Mouse (Mus musculus): ENCODE results near the gene Abcb10.
A peak's percentile ranks its signal among the peaks of the same experiment; 100 is the strongest.
"Not testable (repeated sequence)": the region's sequence is repeated elsewhere in the genome, so short reads cannot be mapped to it uniquely, and the experiment has no call there.

Abcb10 gene

DNA sequence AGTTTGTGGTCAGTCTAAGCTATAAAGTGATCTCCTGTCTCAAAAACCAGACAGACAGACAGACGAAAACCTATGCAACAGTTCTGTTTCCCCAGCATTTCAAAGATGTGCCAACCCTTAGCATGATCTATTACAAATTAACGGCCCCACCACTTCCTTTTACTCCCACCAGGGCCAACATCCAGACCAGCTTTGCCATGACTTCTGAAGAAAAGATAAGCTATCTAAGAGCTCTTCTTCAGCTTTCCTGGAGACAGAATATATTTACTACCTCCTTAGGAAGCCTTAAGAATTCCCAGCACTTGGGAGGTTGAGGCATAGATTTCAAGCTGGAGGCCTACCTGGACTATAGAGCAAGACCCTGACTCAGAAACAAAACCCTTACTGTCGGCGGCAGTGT lies 2.7 kb downstream of the Abcb10 start:
- DNase-seq = no peak

DNA sequence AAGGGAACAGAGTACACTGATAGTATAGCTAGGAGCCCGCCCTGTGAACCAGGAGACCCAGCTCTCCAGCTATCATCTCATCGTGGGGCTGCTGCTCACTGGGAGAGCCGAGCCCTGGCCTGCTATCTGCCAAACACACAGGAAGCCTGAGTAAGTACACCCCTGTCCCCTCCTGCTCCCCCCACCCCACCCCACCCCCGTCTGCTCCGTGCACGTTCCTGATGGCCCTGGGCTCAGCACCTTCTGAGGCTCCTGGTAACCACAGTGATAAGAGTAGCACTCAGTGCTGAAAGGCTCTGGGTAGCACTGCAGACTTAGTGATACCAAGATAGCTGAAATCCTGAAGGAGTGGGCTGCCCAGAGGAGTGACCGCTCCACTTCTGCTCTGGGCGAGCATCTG lies 4.0 kb downstream of the Abcb10 start:
- no peak for DNase-seq

DNA sequence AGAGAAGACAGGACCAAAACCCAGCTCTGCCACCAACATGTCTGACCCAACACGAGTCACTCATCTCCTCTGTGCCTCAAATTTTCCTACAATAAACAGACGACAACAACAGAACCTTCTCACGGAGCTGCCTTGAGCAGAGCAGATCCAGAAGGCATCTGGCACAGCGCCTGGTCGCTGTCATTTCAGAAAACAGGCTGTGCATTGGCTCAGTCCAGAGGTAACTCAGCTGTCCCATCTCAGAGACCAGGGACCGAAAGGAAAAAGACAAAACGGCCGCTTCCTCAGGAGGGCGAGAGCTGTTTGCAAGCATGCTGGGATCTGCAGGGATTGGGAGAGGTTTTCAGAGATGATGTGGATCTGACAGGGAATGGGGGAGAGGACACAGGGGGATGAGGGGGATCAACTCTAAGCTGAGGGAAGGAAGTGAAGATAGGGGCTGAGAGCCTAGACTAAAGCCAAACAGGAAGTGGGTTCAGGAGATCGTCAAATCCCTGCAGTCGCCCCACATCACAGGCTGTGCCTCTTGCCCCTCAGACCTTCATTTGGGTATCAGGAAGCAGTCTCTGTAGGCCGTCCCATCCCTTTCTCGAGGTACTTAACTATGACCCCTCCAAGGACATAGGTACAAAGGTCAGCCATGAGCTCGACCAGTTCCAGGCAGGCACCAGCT lies 4.6 kb downstream of the Abcb10 start:
- DNase-seq = no peak

DNA sequence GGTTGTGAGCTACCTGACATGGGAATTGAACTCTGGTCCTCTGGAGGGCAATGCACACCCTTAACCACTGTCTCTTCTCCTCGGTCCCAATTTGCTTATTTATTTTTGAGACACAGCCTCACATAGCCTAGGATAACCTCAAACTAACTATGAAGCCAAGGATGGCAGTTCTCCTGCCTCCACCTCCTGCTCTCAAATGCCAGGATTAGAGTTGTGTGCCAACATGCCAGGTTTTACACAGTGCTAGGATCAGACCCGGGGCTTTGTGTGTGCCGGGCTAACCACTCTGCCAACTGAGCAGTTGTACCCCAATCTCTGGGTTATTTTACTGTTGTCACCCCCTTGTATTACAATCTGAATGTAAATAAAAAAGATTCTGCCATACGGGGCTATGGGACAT lies 5.4 kb downstream of the Abcb10 start:
- DNase-seq = no peak

DNA sequence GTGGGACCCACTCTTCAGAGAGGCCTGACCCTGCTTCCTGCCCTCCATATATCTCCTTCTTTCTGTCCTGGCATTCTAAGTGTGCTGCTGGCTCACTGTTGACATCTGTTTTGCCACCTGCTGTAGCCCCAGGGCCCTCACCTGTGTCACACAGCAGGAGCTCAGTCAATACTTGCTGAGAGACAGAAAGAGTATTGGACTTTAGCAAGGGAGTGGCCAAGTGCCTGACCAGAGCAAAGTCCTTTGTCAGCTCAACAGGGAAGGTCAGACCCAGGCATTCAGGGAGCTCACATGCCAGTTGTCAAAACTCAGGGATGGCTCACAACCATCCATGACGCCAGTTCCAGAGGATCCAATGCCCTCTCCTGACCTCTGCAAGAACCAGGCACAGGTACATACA lies 9.4 kb downstream of the Abcb10 start:
- no peak for DNase-seq

DNA sequence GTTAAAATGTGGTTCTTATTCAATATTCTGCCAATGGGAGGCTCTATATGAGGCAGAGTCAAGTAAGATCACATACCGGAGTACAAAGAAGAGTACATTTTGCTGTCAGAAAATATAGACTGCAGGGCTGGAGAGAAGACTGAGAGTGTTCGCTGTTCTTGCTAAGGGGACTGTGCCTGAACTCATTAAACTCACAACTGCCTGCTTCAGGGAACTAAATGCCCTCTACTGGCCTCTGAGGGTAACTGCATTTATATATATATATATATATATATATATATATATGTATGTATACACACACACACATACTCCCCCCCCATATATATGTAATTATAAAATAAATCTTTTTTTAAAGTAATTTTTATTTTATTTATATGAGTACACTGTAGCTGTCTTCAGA lies 16.0 kb downstream of the Abcb10 start:
- no peak for DNase-seq

DNA sequence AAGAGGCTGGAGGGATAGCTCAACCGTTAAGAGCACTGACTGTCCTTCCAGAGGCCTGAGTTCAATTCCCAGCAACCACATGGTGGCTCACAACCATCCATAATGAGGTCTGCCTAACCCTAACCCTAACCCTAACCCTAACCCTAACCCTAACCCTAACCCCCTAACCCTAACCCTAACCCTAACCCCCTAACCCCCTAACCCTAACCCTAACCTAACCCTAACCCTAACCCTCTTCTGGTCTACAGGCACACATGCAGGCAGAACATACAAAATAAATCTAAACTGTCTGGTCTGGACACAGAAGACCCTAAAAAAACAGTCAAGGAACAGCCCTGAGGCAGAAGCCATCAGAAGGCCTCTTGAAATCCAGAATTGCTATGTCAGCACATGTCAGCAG lies 21.6 kb downstream of the Abcb10 start:
- DNase-seq = no peak

DNA sequence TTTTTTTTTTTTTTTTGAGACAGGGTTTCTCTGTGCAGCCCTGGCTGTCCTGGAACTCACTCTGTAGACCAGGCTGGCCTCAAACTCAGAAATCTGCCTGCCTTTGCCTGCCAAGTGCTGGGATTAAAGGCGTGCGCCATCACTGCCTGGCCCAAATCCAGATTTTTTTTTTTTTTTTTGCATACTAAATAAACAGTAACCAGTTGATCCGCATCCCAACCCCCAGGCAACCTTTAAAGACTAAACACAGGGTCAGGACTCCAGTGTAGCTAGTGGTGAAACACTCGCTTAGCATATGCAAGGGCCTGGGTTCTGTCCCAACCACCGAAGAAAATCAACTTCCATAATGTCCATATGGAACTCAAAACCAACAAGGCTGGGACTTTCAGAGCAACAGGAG lies 22.4 kb downstream of the Abcb10 start:
- DNase-seq = not testable (repeated sequence)

DNA sequence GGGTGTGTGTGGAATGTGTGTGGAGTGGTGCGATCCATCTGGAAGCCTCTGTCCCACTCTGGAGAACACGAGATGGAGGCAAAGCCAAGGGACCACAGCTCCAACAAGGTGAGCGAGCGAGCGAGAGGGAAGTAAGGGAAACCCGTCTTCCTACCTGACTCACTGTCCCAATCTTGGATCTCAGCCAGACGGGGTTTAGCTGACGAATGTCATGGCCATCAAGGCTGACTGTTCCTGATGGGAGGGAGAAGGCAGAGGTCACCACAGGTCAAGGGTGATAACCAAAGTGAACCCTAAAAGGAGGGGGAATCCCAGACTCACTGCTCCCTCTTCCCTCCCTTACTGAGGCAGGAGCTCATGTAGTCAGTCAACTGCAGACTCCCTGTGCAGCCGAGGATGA lies 22.9 kb downstream of the Abcb10 start:
- DNase-seq = no peak

DNA sequence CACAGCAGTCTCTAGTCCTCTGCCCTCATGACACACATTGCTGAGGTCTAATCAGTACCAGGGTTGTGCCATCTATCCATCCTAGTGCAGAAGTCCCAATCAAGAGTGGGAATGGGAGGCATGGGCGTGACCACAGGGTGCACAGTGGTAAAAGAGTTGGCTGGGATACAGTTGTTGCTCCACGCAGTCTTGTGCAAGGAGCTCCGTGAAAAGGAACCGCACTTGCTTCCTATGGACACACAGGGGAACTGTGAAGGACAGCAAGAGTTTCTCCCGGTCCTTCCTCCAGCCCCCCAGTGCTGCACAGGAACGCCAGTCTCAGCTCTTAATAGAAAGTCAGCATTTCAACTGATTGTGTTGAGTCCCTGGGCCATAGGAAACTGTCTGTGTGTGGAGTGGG lies 23.4 kb downstream of the Abcb10 start:
- DNase-seq = no peak

DNA sequence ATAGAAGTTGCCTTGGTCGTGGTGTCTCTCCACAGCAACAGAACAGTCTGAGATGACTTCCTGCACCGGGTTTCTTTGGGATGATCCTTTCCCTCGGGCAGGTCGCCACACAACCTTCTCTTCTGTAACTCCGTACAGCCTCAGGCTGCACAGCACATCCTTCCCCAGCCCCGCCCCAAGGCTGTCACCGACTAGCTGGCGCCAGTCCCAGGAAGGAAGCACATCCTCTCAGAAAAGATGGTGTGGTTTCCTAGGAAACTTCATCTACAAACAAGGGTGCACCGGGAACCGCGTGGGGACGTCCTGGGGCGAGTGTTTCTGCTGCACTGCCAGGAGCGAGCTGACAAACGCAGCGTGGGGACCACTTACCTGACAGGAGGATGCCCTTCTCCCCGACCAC lies 24.8 kb downstream of the Abcb10 start:
- DNase-seq = no peak

DNA sequence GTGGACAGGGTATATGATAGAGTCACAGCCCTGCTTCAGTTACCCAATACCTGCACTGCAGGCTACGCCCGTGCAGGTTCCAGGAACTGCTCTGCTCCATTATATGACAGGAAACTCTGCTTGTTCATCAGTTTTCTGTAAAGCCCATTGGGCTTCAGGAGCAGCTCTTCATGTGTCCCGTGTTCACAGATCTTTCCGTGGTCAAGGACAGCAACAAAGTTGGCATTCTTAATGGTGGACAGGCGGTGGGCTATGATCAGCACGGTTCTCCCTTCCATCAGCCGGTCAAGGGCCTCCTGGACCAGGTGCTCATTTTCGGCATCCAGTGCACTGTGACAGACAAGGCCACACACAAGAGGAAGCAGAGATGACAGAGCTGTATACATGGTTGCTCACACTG lies 28.7 kb downstream of the Abcb10 start:
- peak; percentile 28 to 32 for DNase-seq

DNA sequence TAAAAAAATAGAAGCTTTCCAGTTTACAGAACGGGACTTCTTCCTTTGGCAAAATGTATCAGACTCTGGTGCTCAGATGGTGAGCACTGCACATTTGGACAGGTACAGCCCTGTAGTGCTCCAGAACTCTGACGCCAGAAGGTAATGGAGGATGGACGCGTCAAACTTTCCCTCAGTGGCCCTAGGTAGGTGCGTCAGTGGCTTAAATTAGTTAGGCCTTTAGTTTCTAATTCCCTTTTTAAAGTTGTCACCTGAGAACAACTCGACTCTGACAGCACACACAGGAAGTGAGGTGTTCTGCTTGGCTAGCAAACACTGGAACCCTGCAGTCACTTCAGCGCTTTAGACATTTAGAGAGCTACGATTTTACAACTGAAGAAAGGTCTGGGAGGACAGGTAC lies 29.2 kb downstream of the Abcb10 start:
- DNase-seq = peak; percentile 17 to 47

DNA sequence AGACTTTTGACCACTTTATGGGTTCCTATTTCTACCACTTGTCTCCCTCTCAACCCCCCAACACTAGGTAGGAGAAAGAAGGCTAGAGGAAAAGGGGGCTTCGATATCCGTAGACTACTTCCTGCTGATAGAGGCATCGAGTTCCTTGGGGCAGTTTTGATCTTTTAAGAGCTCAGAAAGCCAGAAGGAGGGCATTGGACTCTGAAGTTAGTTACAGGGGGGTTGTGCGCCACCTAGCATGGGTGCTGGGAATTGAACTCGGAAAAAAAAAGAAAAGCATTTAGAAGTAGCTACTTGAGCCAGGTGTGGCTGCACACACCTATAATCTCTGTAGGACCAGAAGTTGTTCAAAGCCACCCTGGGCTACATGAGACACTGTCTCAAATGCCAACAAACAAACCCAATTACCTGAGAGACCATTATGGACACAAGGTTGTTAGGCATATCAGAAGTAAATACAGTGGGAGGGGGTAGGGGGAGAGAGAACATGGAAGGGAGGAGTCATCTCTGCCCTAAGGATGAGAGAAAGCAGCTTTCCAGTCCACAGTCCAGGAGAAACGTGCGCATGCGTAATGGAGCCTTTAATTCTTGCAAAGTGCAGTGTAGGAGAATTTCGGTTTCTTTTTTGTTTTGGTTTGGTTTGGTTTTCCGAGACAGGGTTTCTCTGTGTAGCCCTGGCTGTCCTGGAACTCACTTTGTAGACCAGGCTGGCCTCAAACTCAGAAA lies 32.7 kb downstream of the Abcb10 start:
- peak; percentile 36 to 70 for DNase-seq

DNA sequence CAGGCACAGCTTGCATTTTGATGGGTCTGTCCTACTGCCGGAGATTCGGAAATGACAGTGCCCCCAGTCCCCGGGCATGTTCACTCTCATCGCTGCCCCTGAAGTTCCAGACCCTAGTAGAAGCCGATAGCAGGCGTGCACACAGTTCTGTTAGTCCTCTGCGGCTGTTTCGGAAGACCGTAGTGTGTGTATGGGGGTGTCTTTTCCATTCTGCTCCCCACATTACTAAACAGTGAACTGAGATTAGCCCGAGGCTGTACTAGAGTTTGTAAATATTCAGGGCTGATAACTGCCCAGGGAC lies 33.3 kb downstream of the Abcb10 start:
- DNase-seq = no peak

DNA sequence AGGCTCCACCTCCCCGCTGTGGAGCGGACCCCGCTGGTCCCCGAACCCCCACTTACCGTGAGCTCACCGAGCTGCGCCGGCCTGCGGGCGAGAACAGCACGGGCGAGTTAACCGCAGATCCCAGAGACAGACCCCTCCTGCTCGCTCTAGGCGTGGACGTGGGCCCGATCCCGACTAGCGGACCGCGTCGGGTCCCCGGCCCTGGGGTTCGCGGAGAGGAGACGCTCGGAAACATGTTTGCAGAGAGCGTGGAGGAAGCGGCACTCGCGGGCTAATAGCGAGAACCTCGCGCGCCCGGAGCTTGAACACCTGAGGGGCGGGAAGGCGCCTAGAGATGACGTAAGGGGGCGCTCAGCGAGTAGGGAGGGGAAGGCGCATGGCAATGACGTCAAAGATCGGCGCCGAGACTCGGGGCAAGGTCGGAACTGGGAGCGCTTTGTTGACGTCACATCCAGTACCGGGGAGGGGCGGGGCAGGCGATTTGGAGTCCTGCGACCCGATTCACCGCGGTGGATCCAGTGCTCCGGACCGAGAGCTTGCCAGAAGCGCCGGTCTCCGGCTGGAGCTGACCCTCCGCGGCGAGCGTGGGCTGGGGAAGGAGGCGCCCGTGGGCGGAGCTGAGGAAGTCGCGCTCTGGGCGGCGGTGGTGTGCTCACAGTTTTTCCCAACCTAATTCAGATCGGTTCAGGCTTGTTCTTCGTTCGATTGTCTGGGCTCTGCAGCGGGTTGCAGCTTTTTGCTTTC lies 33.8 kb downstream of the Abcb10 start, which contains the start of gene Nup133:
Nup133 (minus strand) TSS at position 324 of the 744 bp plus-strand sequence.
- DNase-seq = peak; percentile 98 to 100

DNA sequence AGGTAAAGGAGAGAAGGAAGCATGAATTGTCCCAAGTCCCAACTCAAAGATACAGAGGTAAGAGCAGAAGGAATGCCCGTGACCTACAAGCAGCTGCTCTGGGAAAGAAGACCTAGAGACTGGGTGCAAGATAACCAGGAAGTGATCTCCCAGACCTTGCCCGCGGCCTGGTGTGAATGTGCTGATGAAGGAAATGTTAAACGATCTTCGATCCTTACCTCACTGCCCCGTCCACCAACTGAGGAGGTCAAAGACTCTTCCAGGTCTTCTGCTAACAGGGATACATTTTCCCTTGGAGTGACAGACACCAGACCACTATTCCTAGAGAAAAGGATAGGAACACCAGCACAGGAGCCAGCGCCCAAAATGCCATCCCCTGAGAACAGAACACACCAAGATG lies 53.9 kb downstream of the Abcb10 start:
- DNase-seq = no peak

DNA sequence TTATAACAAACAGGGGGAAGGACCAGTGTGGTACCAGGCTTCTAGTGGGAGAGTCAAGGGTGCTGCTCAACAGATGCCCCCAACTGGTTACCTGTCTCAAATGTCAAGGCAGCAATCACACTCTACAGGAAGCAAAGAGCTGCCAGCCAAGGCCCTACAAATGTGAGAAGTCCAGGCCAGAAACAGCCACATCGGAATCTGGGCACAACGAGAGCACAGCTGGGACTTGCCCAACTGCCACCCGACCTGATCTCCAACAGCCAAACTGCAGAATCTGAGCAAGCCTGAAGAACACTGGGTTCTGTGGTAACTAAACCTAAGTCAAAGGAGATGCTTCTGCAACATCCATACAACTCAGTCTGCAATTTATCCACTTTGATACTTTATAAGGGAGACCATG lies 57.3 kb downstream of the Abcb10 start:
- no peak for DNase-seq

DNA sequence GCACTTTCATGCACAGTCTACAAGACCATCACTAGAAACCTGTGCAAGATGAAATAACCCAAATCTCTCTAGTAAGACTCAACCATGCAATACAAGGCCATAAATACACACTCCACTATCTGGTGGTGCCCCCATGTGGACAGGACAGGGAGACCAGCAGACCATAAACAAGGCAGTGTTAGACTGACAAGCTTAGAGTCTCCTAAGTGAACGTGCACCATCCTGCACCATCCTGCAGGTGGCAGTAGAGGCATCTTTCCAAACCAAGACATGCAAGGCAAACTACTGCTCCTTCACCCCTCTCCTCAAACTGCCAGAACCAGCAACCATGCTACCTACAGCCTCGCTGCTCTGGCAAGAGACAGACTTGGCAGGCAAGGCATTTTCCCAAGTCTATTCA lies 58.2 kb downstream of the Abcb10 start:
- peak; percentile 62 to 77 for DNase-seq

DNA sequence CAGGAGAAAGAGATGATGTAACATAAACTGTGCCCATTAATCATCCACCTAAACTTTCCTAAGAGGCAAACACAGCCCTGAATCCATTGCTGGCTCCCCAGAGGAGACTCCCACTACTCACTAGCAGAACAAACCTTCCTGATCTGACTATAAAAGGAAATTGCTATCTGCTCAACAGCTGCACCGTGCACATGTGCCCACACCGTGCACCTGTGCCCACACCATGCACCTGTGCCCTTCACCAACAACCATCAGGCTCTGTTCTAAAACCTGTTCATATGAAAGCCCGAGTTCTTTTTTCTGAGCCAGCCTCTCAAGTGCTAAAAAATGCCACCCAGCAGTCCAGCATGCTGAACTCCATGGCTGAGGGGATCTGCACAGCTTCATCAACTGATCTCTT lies 68.3 kb downstream of the Abcb10 start:
- no peak for DNase-seq

DNA sequence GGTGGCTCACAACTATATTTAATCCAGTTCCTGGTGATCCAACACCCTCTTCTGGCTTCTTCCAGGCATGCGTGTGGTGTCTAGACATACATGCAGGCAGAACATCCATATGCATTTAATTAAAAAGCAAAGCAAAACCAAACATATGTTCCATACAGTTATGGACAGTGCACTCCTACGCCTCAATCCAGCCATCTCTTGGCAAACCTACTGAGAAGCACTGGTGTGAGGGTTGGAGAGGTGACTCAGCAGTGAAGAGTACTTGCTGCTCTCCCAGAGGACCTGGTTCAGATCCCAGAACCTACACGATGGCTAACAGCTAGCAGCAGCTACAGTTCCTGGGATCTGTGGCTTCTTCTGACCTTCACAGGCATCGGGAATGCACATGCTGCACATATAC lies 70.7 kb downstream of the Abcb10 start:
- DNase-seq = no peak

DNA sequence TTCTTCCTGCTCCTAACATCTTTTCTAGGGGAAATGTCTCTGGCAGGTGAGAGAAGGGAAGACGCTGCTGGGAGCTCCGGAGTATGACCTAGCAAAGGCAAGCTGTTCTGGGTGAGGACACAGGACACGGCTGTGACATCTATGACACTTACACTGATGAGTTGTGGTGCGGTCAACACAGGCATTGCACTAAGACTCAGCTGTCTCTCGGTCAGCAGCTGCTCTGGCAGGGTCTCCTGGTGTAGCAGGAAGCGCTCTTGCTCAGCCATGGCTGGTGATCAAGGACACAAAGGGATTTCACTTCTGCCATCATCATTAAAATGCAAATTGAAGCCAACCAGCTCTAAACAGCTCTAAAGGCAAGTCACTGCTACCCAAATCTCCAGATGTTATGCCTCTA lies 75.3 kb downstream of the Abcb10 start:
- no peak for DNase-seq

DNA sequence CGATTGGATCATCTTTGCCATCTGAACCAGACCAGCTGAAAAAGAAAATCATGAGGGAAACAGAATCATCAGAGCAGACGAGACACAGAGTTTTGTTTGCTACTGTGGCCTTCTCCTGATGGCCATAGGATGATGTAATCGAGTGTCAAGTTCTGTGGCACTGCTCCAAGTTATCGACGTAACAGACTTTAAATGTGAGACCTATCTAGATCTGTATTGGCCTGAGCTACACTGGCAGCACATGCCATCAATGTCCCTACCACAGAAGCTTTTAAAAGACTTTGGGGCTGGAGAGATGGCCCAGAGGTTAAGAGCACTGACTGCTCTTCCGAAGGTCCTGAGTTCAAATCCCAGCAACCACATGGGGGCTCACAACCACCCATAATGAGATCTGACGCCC lies 80.3 kb downstream of the Abcb10 start:
- no peak for DNase-seq

All from spleen, adult 18-20 months (tissue).